Mouse (Mus musculus) spleen, adult 2 months (tissue): ENCODE data around the gene Ralbp1.
A peak's percentile ranks its signal among the peaks of the same experiment; 100 is the strongest.

Experiments
- CTCF ChIP-seq: fragments of 200-500 bp; IDR thresholded peaks from 2 replicates; pipeline ENCODE4 v1.5.1; 2011; ENCODE audit warnings: mild to moderate bottlenecking, inconsistent platforms; ENCODE audit not compliant: insufficient read depth, insufficient read length, insufficient replicate concordance; ENCODE audit errors: extremely low read depth
- POLR2A ChIP-seq: fragments of 200-500 bp; IDR thresholded peaks from 2 replicates; pipeline ENCODE4 v1.6.1; 2011; ENCODE audit warnings: low read depth, low read length, inconsistent platforms

GRCm38 (mm10) chr17:65862579-65862978, 23.0 kb downstream of the Ralbp1 start:
- TF ChIP-seq CTCF (peak; percentile 43; the same call in 1 of the 2 replicates), POLR2A (no peak)
